ENCODE assay signal across 22 mouse cellular contexts in the genomic region with DNA sequence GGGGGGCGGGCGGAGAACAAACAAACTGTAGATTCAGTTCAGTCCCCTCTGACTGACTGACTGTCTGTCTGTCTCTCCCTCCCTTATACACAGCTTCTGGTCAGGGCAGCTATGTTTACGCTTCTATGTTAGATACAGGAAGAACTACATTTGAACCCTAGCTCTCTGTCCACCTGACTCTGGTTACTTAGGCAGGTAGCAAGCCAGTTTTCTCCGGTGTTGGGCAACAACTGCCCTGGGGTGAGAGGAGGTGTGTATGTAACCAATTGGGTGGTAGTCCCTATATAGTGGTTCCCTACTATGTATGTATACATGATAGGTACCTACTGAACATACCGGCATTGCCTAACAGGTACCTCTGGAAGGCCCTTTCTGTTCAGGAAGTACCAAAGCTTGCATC.
"Had no signal": no experiment of that assay in that cellular context is flagged by ENCODE, and none has a peak within 500 bp of the region (broad histone marks: within the 10 kb centered on the region; RNA-seq: fewer than 3 reads in every experiment).

No protein-coding gene starts in this region.

- H3K9ac ChIP-seq: intestine, embryonic 15.5 days; kidney, embryonic 15.5 days; limb, embryonic 12.5 days; limb, embryonic 15.5 days; lung, embryonic 14.5 days; midbrain, embryonic 13.5 days; neural tube, embryonic 12.5 days; neural tube, embryonic 15.5 days had no signal

- H3K4me2 ChIP-seq: intestine, embryonic 15.5 days; kidney, embryonic 15.5 days; limb, embryonic 12.5 days; limb, embryonic 15.5 days; lung, embryonic 14.5 days; midbrain, embryonic 13.5 days; neural tube, embryonic 12.5 days; neural tube, embryonic 15.5 days had no signal

- H3K36me3 ChIP-seq: intestine, embryonic 15.5 days; kidney, embryonic 15.5 days; limb, embryonic 12.5 days; limb, embryonic 15.5 days; midbrain, embryonic 13.5 days; neural tube, embryonic 12.5 days; neural tube, embryonic 15.5 days had no signal

- ATAC-seq: intestine, embryonic 15.5 days; lung, postnatal 0 days; midbrain, embryonic 13.5 days; midbrain, embryonic 16.5 days had no signal

- H3K9me3 ChIP-seq: intestine, embryonic 15.5 days; kidney, embryonic 15.5 days; limb, embryonic 12.5 days; limb, embryonic 15.5 days; midbrain, embryonic 13.5 days; neural tube, embryonic 12.5 days; neural tube, embryonic 15.5 days had no signal

- DNase-seq: kidney, adult 11 months; kidney, adult 8-10 months; kidney, postnatal 10 days; kidney, postnatal 36 days; left cerebral cortex, postnatal 4 days; lung, embryonic 14.5 days; right cerebral cortex, adult 18-20 months; right cerebral cortex, postnatal 14 days; right cerebral cortex, postnatal 4 days; thymus, adult 2 months; thymus, postnatal 25 days had no signal

- H3K27ac ChIP-seq: intestine, embryonic 15.5 days; kidney, embryonic 15.5 days; limb, embryonic 12.5 days; limb, embryonic 15.5 days; macrophage; midbrain, embryonic 13.5 days; neural tube, embryonic 12.5 days; neural tube, embryonic 15.5 days; stomach, postnatal 0 days had no signal

- H3K27me3 ChIP-seq: intestine, embryonic 15.5 days; kidney, embryonic 15.5 days; limb, embryonic 15.5 days; midbrain, embryonic 13.5 days; neural tube, embryonic 12.5 days; neural tube, embryonic 15.5 days had no signal

- H3K4me3 ChIP-seq: intestine, embryonic 15.5 days; kidney, embryonic 15.5 days; limb, embryonic 12.5 days; limb, embryonic 15.5 days; midbrain, embryonic 13.5 days; neural tube, embryonic 12.5 days; neural tube, embryonic 15.5 days had no signal
